Mouse (Mus musculus) spleen, postnatal 10 days (tissue): ENCODE results near the gene Suclg1.

Experiments used
- DNase-seq, 2 experiments: peaks; one replicate each; pipeline ENCODE4 v3.0.0; 2021 to 2022; ENCODE audit warnings: low spot score in 2 of 2

Suclg1 gene

GRCm38 (mm10) chr6:73322306-73322705 lies 74.1 kb downstream of the Suclg1 start:
- DNase-seq: no peak
